ENCODE assay signal across 15 mouse cellular contexts in genomic region chr5:66000567-66001125, GRCm38 (mm10). TPM values are rescaled to one million over a fixed set of nuclear protein-coding genes. Genes with fewer than 3 reads are reported as not detected.
A peak's percentile ranks its signal among the peaks of the same experiment; 100 is the strongest.
DNase-seq lines count a peak whose midpoint lies in the region; ATAC-seq and TF ChIP-seq lines count a peak whose summit lies in the region.
"Had no signal": no experiment of that assay in that cellular context is flagged by ENCODE, and none has a peak within 500 bp of the region (broad histone marks: within the 10 kb centered on the region; RNA-seq: fewer than 3 reads in every experiment).

No protein-coding gene starts in this region.

- H3K9me3 ChIP-seq in kidney, embryonic 15.5 days (replicated peaks) = no peaks in the 10 kb centered on the region
- no peaks in the 10 kb centered on the region for H3K9me3 ChIP-seq in CH12.LX (replicated peaks; ENCODE audit: low read length)
- H3K9me3 ChIP-seq: embryonic facial prominence, embryonic 12.5 days had no signal

- in situ Hi-C loops in CH12.LX (cut with MboI; ENCODE audit: low pct_ligation_motif_present, low pct_unique_long_range_greater_than_20kb, low sequenced_read_pairs) = no loop called here

- peak; percentile 67 for ATAC-seq in kidney, embryonic 15.5 days (replicated peaks; ENCODE audit: low FRiP score)
- peak; percentile 47 for ATAC-seq in granulocyte monocyte progenitor cell, adult 5-6 weeks (replicated peaks; ENCODE audit: poor library complexity, severe bottlenecking)

- H3K4me2 ChIP-seq in kidney, embryonic 15.5 days = no peak overlapping the region
- 0 out of 2 replicates have a peak overlapping the region, but pooled peaks have one; percentile 9 for H3K4me2 ChIP-seq in CH12.LX (ENCODE audit: insufficient read depth, low read depth, poor library complexity, severe bottlenecking)
- H3K4me2 ChIP-seq: embryonic facial prominence, embryonic 12.5 days had no signal

- no peaks in the 10 kb centered on the region for H3K36me3 ChIP-seq in kidney, embryonic 15.5 days
- no peaks in the 10 kb centered on the region for H3K36me3 ChIP-seq in CH12.LX (replicated peaks in 1 of 2; ENCODE audit: control insufficient read depth in 1 of 2, insufficient read depth in 1 of 2, low read length in 1 of 2)
- H3K36me3 ChIP-seq in small intestine, adult 2 months (ENCODE audit: control insufficient read depth, insufficient read depth, low read length) = peaks cover 1% of the 10 kb centered on the region; the same call in 1 of the 2 replicates
- H3K36me3 ChIP-seq: embryonic facial prominence, embryonic 12.5 days had no signal

- no peak overlapping the region for H3K9ac ChIP-seq in kidney, embryonic 15.5 days
- H3K9ac ChIP-seq in CH12.LX (ENCODE audit: insufficient read depth, low read depth) = no peak overlapping the region
- H3K9ac ChIP-seq: embryonic facial prominence, embryonic 12.5 days had no signal

- H3K27ac ChIP-seq in kidney, embryonic 15.5 days = peak overlapping the region; percentile 91
- no peak overlapping the region for H3K27ac ChIP-seq in CH12.LX (ENCODE audit: insufficient read depth, low read depth)
- H3K27ac ChIP-seq in small intestine, adult 2 months (ENCODE audit: insufficient read depth, low read depth, low read length) = peak overlapping the region; percentile 64
- H3K27ac ChIP-seq: embryonic facial prominence, embryonic 12.5 days had no signal

- WGBS in kidney, embryonic 15.5 days = 12% methylated on average over 6 of the region's 6 CpGs
- 12% methylated on average over 6 of the region's 6 CpGs for WGBS in small intestine, adult 2 months

- H3K4me3 ChIP-seq in kidney, embryonic 15.5 days (replicated peaks) = no peak overlapping the region
- H3K4me3 ChIP-seq in CH12.LX (replicated peaks in 1 of 3; ENCODE audit: low read depth in 2 of 3, low read length in 2 of 3, poor library complexity in 1 of 3) = no peak overlapping the region
- H3K4me3 ChIP-seq in small intestine, adult 2 months (ENCODE audit: low read depth, low read length) = no peak overlapping the region
- H3K4me3 ChIP-seq: embryonic facial prominence, embryonic 12.5 days had no signal

- TF ChIP-seq EP300 in CH12.LX (IDR thresholded peaks at IDR 0.05; ENCODE audit: low read length) = 0 out of 2 replicates have a peak, but pooled peaks have one; percentile 19

- dilution Hi-C loops in CH12.LX (cut with MboI; ENCODE audit: extremely low pct_ligation_motif_present, extremely low pct_unique_long_range_greater_than_20kb, low sequenced_read_pairs) = no loop called here

- H3K79me2 ChIP-seq in CH12.LX (replicated peaks; ENCODE audit: control insufficient read depth, extremely low read depth, insufficient read depth, poor library complexity, severe bottlenecking) = no peaks in the 10 kb centered on the region

- TF ChIP-seq RAD21 in CH12.LX (IDR thresholded peaks at IDR 0.05; ENCODE audit: low read depth, low read length) = no peak

- H3K27me3 ChIP-seq in kidney, embryonic 15.5 days = no peaks in the 10 kb centered on the region
- H3K27me3 ChIP-seq in CH12.LX (replicated peaks) = no peaks in the 10 kb centered on the region
- H3K27me3 ChIP-seq in small intestine, adult 2 months (ENCODE audit: control insufficient read depth, insufficient read depth, low read length) = no peaks in the 10 kb centered on the region
- H3K27me3 ChIP-seq: embryonic facial prominence, embryonic 12.5 days had no signal

- no peak for TF ChIP-seq CTCF in CH12.LX (conservative IDR thresholded peaks at IDR 0.05 in 1 of 2, IDR thresholded peaks at IDR 0.05 in 1 of 2; ENCODE audit: low read depth in 2 of 2, low read length in 2 of 2)
- no peak for TF ChIP-seq CTCF in small intestine, adult 2 months (IDR thresholded peaks at IDR 0.05; ENCODE audit: extremely low read depth, insufficient read length, insufficient replicate concordance, low read depth, low read length)

- DNase-seq in kidney, adult 9 months = no peak
- DNase-seq in CH12.LX (ENCODE audit: extremely low read depth) = peak; percentile 29
- DNase-seq in retina, embryonic 14.5 days (ENCODE audit: low spot score) = no peak
- no peak for DNase-seq in embryo, embryonic 9.5 days (ENCODE audit: extremely low spot score)
- DNase-seq: adrenal gland, adult 8-10 months; right cerebral cortex, adult 18-20 months had no signal

- no peak for TF ChIP-seq POLR2A in CH12.LX (IDR thresholded peaks at IDR 0.05; ENCODE audit: low read depth, low read length)
- TF ChIP-seq POLR2A in small intestine, adult 2 months (IDR thresholded peaks at IDR 0.05; ENCODE audit: low read depth, low read length) = no peak

- peaks cover 27% of the 10 kb centered on the region for H3K4me1 ChIP-seq in kidney, embryonic 15.5 days
- peaks cover 15 to 35% of the 10 kb centered on the region in 2 experiments for H3K4me1 ChIP-seq in CH12.LX (ENCODE audit: control insufficient read depth in 1 of 2, insufficient read depth in 2 of 2)
- H3K4me1 ChIP-seq in small intestine, adult 2 months (ENCODE audit: control insufficient read depth, insufficient read depth, insufficient read length, low read length) = peaks cover 26% of the 10 kb centered on the region; the same call in 1 of the 2 replicates

TF ChIP-seq in CH12.LX, 34 proteins besides CTCF, POLR2A, EP300 and RAD21:
- no peak for TF ChIP-seq ZC3H11A (IDR thresholded peaks at IDR 0.05; ENCODE audit: low read depth, low read length)
- 0 out of 2 replicates have a peak, but pooled peaks have one; percentile 38 for TF ChIP-seq MYC (IDR thresholded peaks at IDR 0.05; ENCODE audit: low read depth, low read length)

RNA-seq across cellular contexts. Expression of gene 9130230L23Rik, which starts 3.4 kb away (rescaled TPM):
- polyA plus RNA-seq in kidney, embryonic 15.5 days (2015; fragmentation: Nextera tagmentation; extraction: Ambion mirVana) = 0.42 and 0.65 TPM in 2 replicates
- total RNA-seq in CH12.LX (2012; rRNA removed) (0.30 and 0.38 TPM in 2 replicates), CH12.LX (2014; rRNA removed) (not detected in 2 replicates)
- 0.20 and 0.35 TPM in 2 replicates for polyA plus RNA-seq in CH12.LX (2012; ENCODE audit: insufficient read length, low read depth)
- not detected in 2 replicates for total RNA-seq in granulocyte monocyte progenitor cell, adult 5-6 weeks (2014; fragmentation: Nextera tagmentation)
- total RNA-seq in granulocyte monocyte progenitor cell, adult 5-6 weeks (2017) = not detected in 2 replicates
- polyA plus RNA-seq in small intestine, adult 2 months (2012; rRNA removed) = 4.7 and 10.9 TPM in 2 replicates
- total RNA-seq: heart, adult 8-10 months; megakaryocyte-erythroid progenitor cell, adult 5-6 weeks; monocyte, adult 5-6 weeks had no signal
- polyA plus RNA-seq: embryonic facial prominence, embryonic 12.5 days; liver, adult 2 months; neural tube, embryonic 14.5 days had no signal
